Mouse (Mus musculus) embryonic fibroblast, embryonic 13.5 days (primary cell): ENCODE results near the gene Rab11fip3.

Experiments
- CTCF ChIP-seq: IDR thresholded peaks from 2 replicates; pipeline ENCODE4 v1.5.1; 2011; ENCODE audit warnings: mild to moderate bottlenecking, control low read depth, low read length, moderate library complexity, borderline replicate concordance; ENCODE audit not compliant: insufficient read depth
- POLR2A ChIP-seq: IDR thresholded peaks from 2 replicates; pipeline ENCODE4 v1.6.1; 2011; ENCODE audit warnings: low read depth, mild to moderate bottlenecking, control low read depth, low read length, moderate library complexity

GRCm38 (mm10) chr17:25990331-25990730 lies 79.0 kb downstream of the Rab11fip3 start:
- TF ChIP-seq CTCF (no peak), POLR2A (no peak)
